Mouse (Mus musculus) CD4-positive, CD25-positive, alpha-beta regulatory T cell, adult 2 months (primary cell): ENCODE results near the gene Myo1d.
"Not testable (repeated sequence)": the region's sequence is repeated elsewhere in the genome, so short reads cannot be mapped to it uniquely, and the experiment has no call there.

Source experiments
- DNase-seq: peaks from one replicate; pipeline ENCODE4 v3.0.0-alpha.2; 2012; ENCODE audit warnings: low read depth, low spot score

Gene Myo1d

GRCm38 (mm10) chr11:80482347-80482746 is 297.5 kb downstream of the Myo1d start:
- no peak for DNase-seq

- no peak for DNase-seq
Observed at GRCm38 (mm10) chr11:80481409-80482050, 298.3 kb downstream of the Myo1d start.

DNA sequence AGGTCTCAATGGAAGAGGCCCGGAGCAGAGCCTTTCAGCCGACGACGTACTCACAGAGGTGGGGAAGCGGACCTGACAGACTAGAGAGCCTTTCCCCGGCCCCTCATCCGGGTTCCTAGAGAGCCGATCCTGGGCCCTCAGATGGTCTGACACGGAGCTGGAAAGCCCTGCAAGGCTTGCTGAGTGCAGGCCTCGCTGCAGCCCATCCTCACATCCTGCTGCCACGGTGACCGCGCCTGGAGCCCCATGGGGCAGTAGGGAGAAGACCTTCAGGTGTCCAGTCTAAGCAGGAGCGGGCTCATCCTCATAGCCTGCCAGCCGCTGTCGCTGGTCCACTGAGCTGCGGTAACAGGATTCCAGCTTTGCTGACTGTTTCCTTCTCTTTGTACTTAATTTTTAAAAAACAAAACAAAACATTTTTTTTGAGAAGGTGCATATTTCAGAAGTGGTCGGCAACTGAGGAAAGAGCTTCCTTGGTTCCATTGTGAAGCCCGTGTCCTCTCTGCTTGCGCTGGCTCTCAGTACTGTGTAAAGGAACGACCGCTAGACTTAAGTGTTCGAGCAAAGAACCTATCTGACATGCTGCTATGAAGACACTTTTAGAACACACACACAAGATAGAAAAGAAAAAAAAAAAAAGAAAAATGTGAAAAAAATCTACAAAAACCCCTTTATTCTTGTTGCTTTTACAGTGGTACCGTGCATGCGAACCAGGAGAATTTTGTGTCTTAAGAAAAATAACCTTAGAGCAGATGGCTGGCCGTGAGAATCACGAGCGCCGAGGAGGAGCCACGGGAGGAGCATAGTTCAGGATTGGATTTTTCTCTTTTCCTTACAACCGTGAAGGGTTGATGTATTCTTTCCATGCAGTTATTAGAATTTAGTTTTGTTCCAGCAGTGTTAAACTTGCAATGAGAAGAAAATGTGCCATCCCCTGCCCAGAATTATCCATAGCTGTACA is 299.6 kb downstream of the Myo1d start:
- DNase-seq = no peak

DNA sequence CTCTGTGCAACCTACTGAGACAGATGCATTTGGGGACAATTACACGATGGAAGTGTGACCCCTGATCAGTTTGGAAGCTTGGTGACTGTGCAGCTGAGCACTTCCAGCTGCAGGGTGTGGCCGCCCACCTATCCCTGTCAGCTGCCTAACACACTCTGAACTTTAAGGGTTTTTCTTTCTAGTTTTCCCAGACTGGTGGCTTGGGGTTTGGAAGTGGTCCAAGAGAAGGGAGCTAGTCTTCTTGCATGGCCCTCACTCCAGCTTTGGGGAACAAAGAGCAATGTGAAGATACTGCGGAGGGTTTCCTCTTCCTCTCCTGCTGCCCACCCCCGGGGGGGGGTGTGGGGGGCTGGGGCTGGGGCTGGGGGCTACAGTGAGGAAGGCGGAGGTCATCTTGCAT is 300.4 kb downstream of the Myo1d start:
- no peak for DNase-seq

GRCm38 (mm10) chr11:80478694-80479412 is 301.0 kb downstream of the Myo1d start:
- no peak for DNase-seq

GRCm38 (mm10) chr11:80477341-80478199 is 302.3 kb downstream of the Myo1d start:
- DNase-seq = no peak

GRCm38 (mm10) chr11:80476222-80477189 is 303.3 kb downstream of the Myo1d start, which contains the start of gene Cdk5r1:
Gene Cdk5r1, plus strand, starts transcription at chr11:80477023.
- DNase-seq = peak; percentile 95

- DNase-seq = no peak
Observed at GRCm38 (mm10) chr11:80475544-80475943, 304.3 kb downstream of the Myo1d start.

DNA sequence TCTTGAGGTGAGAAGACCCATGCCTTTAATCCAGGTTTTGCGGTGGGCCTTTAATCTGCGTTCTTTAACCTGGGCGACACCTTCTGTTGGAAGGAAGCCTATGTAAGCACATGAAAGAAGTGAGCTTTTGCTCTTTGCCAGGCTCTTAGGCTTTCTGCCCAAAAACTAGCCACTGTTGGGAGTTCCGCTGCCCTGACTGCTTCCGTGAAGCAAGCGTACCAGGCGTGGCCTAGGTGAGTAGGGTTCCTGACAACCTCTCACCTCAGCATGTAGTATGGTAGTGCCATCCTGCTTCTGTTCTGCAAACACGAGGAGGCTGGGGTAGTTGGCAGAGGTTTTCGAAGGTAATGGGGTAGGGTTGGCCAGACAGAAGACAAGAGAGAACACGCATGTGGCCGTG is 305.0 kb downstream of the Myo1d start:
- no peak for DNase-seq

DNA sequence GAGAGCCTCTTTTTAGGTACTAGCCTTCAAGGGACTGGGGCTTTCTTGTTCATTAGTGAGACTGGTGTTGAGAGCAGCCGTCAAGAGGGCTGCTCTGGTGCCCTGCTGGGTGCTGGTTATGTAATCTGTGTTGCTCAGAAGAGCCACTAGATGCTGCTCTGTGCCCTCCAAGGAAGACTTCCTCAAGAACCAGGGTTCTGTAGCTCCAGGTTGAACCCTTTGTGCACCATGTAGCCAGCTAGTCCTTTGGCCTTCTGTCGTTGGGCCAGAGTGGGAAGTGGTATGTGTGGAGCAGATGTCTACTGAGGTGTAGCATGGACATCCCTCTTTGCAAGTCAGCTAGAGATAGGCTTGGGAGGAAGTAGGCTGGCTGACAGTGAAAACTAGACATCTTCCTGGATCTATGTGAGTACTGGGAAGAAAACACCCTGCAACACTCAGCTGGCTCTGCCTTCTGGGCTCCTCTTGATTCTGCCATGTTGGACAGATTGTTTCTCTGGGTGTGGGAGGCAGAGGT is 305.6 kb downstream of the Myo1d start:
- peak; percentile 52 for DNase-seq

DNA sequence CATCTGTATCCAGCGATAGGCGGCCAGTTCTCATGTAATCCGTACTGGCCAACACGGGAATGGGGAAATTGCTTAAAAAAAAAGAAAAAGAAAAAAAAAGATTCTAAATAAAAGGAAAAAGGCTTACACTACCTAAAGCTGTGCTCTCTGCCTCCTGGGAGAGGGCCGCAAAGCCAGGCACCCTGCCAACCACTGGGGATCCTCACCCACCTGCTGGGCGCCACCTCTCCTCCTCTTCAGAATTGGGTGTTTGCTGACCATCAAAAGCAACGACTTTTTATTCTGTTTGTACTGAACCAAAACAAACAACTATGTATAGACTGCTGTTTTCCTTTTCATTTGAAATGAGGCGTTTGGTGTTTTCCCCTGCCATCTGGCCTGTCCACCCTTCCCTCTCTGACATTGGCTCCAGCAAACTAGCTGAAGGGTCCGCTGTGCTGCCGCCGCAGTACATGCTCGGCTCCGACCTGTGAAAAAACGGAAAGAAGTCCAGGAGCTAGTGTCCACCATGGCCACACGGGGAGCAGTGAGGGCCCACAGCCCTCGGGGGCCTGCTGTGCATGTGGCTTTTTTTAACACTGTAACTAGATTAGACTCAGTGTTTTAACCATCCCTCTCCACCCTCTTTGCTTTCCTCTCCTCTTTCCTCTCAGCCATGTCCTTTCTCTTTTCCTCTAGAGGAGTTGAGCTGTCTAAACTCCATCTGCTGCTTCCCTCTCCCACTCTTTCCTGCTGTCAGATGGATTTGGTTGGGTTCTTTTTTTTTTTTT is 307.8 kb downstream of the Myo1d start:
- no peak for DNase-seq

DNA sequence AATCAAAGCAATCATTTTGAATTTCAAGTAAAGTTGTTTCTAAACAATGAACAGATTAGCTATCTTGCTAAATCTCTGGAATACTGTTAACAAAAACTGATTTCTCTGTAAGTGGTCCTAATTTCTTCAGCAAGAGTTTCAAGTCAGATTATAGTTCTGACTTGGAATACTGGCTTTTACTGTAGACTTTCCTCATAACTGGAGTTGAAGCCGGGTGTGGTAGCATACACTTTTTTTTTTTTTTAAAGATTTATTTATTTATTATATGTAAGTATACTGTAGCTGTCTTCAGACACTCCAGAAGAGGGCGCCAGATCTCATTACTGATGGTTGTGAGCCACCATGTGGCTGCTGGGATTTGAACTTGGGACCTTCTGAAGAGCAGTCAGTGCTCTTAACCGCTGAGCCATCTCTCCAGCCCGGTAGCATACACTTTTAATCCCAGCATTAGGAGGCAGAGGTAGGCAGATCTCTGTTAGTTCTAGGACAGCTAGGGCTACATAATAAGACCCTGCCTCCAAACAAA is 316.2 kb downstream of the Myo1d start:
- DNase-seq = not testable (repeated sequence)

GRCm38 (mm10) chr11:80453198-80453597 is 326.6 kb downstream of the Myo1d start:
- no peak for DNase-seq

DNA sequence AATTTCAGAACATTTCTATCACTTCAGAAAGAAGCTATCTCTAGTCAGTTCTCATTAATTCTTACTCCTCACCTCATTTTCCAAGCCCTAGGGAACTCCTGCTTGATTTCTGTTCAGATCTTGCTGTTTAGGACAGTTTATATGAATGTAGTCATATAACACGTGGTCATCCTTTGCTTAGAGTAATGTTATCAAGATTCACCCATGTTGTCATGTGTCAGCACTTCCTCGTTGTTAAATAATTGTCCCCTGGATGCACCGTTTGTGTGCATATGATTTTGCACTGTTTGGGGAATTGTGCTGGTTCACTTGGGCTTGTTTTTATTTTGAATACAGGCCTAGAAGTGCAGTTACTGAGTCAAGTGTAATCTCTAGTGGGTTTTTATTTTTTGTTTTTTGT is 327.6 kb downstream of the Myo1d start:
- no peak for DNase-seq

DNA sequence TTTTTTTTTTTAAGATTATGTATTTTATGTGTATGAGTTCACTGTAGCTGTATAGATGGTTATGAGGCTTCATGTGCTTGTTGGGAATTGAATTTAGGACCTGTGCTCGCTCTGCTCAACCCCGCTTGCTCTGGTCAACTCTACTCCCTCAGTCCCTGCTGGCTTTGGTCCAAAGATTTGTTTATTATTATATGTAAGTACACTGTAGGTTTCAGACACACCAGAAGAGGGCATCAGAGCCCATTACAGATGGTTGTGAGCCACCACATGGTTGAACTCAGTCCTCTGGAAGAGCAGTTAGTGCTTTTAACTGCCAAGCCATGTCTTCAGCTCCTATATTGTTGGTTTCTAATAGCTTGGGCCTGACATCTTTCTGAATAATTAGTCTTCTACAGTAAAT is 330.0 kb downstream of the Myo1d start:
- DNase-seq = no peak

DNA sequence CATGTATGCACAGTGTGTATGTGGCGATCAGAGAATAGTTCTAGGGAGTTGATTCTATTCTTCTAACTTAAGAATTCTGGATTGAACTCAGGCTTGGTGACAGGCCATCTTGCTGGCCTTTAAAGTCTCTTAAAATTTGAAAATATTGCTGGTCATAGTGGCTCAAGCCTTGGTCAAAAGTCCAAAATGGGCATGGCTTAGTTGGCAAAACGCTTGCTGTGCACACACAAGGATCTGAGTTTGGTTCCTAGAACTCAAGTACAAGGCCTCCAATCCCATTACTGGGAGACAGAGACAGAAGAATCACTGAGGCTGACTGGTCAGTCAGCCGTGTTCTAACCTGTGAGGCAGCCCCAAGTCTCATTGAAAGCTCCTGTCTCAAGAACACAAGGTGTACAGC is 332.9 kb downstream of the Myo1d start:
- DNase-seq = no peak
